Mouse (Mus musculus): Measurements from ENCODE around the gene Wnk4.
"Not testable (repeated sequence)": the region's sequence is repeated elsewhere in the genome, so short reads cannot be mapped to it uniquely, and the experiment has no call there.

Wnk4 gene

GRCm38 (mm10) chr11:101316501-101316917 is 56.1 kb downstream of the Wnk4 start:
- DNase-seq (ENCODE audit: low spot score), result peak; percentile 19

GRCm38 (mm10) chr11:101323609-101324008 is 63.2 kb downstream of the Wnk4 start:
- peak; percentile 55 for DNase-seq (ENCODE audit: low spot score)

GRCm38 (mm10) chr11:101324763-101325162 is 64.4 kb downstream of the Wnk4 start, which contains the start of gene Aoc2:
TSS of gene Aoc2 (plus strand) at chr11:101325063.
- DNase-seq (ENCODE audit: low spot score), result no peak

GRCm38 (mm10) chr11:101325201-101325600 is 64.8 kb downstream of the Wnk4 start:
- DNase-seq (ENCODE audit: low spot score), result not testable (repeated sequence)

- no peak for DNase-seq (ENCODE audit: low spot score)
Observed at GRCm38 (mm10) chr11:101326147-101326546, 65.8 kb downstream of the Wnk4 start.
